Mouse (Mus musculus) left cerebral cortex, postnatal 36 days (tissue): ENCODE results near the gene Fam162a. TPM values are rescaled to one million over a fixed set of nuclear protein-coding genes. Genes with fewer than 3 reads are reported as not detected.
"Not testable (repeated sequence)": the region's sequence is repeated elsewhere in the genome, so short reads cannot be mapped to it uniquely, and the experiment has no call there.

ENCODE experiments used
- DNase-seq, 2 experiments: peaks; one replicate each; pipeline ENCODE4 v3.0.0; 2021 to 2022; ENCODE audit warnings: low spot score in 2 of 2, mixed read lengths in 1 of 2
- intact Hi-C: fragments of 180-260 bp; cut with DNase I; formaldehyde crosslinking; loops from one replicate; pipeline ENCODE4 v1.15.1; 2025
- total RNA-seq, 2 experiments: library from RNA; stranded (reverse); gene quantifications; 2 replicates each; pipeline ENCODE4 v1.2.3; 2021

Gene Fam162a
- total RNA-seq = 10 to 100 TPM; 64.6 to 65.8 TPM

DNA sequence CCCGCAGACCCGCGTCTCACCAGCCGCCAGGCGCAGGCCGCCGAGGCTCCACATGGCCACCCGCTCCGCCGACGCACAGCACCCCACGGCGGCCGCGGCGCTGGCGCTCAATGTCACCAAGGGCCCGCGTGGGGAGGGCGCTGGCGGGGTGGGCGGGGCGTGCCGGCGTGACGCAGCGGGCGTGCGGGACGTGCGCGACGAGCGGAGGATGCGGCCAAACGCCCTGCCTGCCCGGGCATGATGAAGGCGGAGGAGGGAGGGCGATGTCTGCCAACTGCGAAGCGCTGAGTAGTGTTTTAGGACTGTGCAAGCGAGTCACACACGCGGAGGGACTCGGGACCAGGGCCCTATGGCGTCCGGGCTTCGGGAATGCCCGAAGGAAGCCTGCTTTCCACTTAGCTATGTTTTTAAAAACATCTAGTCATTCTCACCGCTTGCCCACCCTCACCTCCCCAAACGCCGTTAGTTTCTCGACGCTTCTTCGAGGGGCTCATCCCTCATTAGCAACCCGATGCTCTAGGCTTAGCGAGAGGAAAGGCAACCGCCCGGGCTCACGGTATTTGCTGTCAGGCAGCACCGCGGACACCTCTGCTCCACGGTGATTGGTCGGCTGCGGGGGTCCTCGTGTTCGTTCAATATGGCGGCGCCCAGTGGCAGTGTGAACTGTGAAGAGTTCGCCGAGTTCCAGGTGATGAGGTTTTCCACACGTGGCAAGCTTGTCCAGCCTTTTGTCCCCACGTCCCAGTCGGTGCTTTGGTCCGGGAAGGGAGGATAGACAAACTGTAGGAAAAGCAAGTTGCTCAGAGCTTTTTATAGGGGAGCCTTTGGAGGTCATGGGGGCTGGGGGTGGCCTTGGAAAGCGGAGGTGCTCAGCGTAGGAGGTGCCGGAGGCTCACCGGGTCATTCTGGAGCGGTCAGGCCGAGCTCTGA, at the start of gene Fam162a, which contains the start of gene Ccdc58:
Fam162a (minus strand) TSS at position 145 of the 930 bp plus-strand sequence.
Ccdc58 (plus strand) TSS at position 236 of the 930 bp plus-strand sequence.
- intact Hi-C loops = loop anchor here (2.0 to 10.0 kb wide), 4 partner anchors 31 to 943 kb away; partner anchors contain the start of genes Iqcb1, Polq and Wdr5b
- peak; percentile 91 to 95 for DNase-seq

DNA sequence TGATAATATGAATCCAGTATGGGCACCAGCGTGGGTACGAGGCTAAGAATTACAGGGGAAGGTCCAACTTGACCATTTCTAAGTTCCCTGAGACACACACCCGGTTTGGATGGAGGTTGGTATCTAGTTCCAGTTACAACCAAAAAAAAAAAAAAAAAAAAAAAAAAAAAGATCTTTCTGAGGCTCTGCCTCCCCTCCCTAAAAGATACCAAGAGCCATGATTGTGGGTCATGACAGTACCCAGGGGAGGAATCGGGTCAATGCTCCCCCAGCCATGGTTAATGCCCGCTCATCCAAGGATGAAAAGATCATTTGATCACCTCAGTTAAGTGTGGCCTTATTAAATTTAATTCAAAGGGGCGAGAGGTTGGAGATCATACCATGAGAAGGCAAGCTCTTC, 44.4 kb upstream of the Fam162a start:
- intact Hi-C loops, DNase-seq: not testable (repeated sequence)

DNA sequence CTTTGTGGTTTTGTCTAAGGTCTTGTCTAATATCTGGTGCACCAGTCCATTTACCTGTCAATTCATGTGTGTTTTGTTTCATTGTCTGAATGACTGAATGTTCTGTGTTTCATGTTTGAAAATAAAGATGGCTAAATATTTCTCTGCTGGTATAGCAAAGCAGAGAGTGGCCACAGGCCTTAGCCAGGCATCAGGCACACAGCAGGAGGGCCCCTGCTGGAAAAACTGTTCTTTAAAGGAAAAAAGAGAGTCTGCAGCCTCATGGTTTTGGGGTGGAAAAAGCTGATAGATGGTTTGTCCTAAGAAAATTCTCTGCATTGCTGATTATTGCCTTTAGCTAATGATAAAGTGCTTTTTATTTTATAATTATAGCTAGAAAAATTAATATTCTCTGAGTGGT, 40.1 kb upstream of the Fam162a start:
- DNase-seq, intact Hi-C loops: not testable (repeated sequence)

DNA sequence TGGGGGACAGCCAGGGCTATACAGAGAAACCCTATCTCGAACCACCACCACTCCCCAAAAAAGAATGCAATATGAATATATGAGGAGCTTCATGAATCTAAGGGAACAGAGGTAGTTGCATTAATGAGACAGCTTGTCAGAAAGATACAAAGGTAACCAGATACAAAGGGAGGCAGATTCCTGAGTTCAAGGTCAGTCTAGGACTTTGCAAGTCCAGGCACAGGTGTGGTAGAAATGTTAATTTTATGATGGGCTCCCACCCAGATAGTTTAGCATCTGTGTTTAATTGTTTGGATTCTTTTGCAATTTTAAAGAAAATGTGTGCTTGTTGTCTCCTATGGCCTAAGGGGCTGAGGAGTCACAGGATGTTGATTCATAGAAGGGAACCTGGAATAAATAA, 30.8 kb upstream of the Fam162a start:
- intact Hi-C loops = no loop called here
- no peak for DNase-seq

DNA sequence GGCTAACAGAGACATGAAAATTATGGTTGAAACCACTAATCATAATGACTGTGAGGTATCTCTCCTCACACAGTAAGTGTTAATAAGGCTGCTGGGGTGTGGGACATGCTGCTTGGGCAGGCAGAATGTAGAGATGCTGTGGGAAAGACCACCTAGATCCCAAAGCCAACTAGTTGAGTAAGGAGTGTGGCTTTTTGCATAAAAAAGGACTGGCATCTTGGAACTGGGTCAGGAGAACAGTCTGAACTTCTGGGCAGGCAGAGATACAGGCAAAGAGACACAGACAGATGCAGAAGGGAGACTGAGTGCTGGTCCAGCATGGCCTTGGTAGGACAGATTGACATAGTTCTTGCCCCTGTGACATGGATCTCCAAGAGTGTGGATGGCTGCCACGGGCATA, 30.1 kb upstream of the Fam162a start:
- DNase-seq = no peak
- intact Hi-C loops = no loop called here

DNA sequence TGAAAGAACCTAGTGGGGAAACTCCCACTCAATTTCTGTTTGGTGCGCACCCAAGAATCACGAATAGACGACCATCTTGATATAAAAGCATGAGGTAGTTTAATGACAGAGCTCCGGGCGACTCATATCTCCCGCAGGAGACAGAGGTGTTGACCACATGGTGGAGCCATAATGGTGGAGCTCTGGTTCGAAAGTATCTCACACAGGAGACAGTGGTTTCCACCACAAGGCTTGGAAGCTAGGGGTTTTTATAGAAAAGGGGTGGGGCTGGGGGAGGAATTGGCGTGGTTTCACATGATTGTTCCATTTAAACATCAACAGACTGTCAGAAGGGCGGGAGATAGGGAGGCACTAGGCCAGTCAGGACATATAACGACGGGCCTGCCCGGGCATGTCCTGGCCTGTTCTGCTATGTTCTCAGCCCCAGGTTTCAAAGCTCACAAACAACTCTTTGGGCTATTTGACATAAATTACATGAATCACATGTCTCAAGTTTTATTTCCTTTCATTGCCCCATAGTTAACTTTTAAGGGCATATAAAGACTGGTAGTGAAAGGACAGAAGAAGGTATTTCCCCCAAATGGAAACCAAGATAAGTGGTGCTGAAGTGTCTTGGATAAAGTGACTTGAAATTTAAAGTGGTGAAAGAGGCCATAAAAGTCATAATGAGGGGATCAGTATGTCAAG, 26.6 kb upstream of the Fam162a start:
- DNase-seq, intact Hi-C loops: not testable (repeated sequence)

DNA sequence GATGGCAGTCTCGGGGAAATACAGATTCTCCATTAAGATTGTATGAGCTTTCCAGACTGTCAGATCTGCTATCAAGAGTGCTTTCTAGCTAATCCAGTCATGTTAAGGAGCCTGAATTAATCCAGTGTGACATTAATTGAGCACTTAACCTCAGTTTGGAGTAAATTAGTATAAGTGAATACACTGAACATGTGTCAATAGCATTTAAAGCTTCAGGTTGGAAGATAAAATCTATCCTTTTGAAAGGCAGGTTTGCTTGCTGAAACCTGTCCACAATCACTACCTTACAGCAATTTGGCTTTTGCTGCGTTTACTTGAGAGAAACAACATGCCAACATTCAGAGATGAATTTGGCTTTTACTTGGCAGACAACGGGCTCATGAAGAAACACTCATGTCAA, 22.7 kb upstream of the Fam162a start:
- intact Hi-C loops = no loop called here

DNA sequence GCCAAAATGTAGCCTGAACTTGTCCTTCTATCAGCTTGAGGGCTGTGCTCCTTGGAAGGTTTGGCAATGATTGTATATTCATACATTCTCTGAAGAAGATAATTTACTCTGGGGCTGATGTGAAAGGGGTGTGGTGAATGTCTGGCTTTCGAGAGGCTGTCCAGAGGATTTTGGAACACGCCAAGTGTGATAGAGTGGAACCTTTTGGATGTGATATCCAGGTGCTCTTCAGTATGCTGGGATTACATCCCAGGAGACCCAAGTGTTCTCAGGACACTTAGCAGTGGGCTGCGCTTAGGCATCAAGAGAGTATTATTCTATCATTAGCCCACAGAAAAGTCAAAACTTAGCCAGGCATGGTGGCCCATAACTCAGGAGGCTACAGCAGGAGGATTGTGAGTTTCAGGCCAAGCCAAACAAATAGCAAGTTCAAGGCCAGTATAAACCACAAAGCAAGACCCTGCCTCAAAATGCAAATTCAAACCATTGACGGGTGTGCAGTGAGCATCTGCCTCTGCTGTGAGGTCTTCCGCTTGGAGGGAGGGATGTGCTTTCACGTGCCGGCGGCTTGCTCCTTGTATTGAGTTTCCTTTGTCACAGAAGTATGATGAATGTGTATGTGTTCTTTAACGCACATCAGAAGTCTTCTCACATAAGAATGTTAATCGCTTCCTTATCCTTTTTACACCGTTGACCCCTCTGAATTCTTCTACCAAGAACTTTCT, 19.6 kb upstream of the Fam162a start:
- DNase-seq = no peak
- intact Hi-C loops = no loop called here

More for the DNA sequence above, 22.7 kb upstream of the Fam162a start:
- no peak for DNase-seq

DNA sequence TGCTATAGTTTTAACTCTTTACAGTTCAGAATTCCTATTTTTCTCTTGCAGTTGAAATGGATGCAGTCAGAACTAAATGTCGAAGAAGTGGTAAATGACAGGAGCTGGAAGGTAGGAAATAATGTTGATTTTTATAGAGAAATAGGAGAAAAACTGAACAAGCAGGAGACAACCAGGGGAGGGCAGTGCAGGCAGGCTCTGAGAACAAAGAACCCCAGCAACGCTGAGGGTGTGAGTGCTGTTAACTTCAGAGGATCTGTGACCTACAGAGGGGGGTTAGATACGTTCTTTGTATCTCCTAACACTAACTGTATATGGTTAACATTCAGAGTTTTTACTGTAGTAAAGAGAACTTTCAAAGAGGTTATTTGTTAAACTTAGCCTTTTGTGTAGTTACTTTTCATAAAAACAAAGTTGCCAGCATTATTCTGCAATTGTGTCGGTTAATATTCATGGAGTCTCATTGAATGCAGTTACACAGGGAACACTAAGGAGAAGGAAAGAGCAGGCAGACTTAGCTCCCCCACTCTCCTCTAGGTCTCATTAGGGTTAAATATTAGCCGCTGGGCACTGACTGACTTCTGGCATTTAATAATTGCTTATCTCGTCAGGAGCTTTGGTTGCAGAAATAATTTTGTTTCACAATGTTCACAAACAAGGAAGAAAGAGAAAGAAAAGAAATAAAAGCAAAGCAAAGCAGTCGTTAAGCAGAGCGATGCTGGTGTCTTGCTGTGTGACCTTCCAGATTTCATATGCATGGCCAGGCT, 18.6 kb upstream of the Fam162a start:
- intact Hi-C loops = no loop called here
- no peak for DNase-seq

DNA sequence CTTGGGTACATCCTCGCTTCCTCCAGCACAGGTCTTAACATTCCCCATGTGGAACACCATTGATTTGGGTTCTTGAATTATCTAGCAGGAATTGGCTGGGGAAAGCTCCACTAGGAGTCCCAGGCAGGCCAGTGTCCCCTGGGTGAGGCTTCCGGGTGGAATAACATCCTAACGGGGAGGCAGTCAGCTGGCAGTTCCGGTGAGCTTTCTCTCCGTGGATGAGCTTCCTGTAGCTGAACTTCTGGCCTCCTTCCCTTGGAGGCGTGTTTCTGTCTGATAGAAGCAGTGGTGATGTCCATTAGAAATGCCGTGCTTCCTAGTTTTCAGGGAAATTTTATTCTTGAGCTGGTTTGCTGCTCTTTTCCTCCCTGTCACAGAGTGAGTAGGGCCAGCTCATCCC, 17.7 kb upstream of the Fam162a start:
- DNase-seq = no peak
- intact Hi-C loops = no loop called here

DNA sequence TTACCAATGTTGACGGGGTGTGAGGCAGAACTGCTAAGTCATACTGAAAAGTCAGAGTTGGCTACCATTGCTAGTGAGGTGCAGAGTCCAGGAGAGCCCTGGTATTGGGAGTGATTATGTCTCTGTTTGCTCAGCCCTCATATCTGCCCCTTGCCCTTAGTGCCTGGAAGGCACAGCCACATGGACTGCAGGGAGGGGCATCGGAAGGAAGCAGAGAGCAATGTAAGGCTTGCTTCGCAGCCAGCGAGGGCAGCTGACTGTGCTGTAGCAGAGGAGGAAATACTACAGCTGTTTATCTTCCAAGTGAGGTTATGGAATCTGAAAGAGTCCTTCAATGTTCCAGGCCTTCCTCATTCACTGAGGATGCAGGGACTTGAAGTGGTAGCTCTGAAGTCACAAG, 16.5 kb upstream of the Fam162a start:
- no peak for DNase-seq
- intact Hi-C loops = no loop called here

DNA sequence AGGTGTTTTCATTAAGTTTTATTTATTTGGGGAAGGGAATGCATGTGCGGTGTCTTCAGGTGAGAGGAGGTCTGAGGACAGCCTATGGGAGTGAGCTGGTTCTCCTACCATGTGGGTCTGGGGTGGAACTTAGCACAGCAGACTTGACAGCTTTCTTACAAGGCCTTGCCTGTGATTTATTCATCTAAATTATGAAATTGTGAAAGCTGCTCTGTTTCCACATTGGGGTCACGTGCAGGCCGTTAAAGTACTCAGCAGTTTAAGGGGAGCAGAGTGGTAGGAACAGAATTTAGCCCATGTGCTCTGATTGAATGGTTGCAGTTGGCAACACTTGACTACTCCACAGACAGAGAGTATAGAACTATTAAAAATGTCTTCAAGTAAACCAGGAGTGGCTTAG, 8.5 kb upstream of the Fam162a start:
- intact Hi-C loops = loop anchor here (10.0 kb wide), 2 partner anchors 745 to 935 kb away; partner anchors contain the start of genes Iqcb1 and Polq

DNA sequence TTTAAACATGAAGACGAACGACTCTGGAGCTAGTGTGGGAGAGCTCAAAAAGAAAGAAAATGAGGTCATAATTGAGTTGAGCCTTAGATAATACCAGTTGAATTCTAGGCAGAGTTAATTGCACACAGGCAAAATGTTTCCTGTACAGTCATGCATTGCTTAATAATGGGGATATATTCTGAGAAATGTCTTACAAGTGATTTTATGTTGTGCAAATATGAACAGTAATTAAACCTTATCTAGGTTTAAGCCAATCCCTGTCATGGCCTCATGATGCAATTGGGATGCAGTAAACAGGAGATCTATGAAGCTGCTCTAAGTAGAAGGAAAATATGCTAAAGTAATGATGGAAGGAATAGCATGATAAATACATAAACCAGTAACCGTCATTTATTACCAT, 3.4 kb upstream of the Fam162a start:
- intact Hi-C loops = loop anchor here (5.0 to 10.0 kb wide), 3 partner anchors 92 to 940 kb away; partner anchors contain the start of genes Iqcb1 and Polq
- DNase-seq = no peak

More for the DNA sequence above, 8.5 kb upstream of the Fam162a start:
- no peak for DNase-seq

DNA sequence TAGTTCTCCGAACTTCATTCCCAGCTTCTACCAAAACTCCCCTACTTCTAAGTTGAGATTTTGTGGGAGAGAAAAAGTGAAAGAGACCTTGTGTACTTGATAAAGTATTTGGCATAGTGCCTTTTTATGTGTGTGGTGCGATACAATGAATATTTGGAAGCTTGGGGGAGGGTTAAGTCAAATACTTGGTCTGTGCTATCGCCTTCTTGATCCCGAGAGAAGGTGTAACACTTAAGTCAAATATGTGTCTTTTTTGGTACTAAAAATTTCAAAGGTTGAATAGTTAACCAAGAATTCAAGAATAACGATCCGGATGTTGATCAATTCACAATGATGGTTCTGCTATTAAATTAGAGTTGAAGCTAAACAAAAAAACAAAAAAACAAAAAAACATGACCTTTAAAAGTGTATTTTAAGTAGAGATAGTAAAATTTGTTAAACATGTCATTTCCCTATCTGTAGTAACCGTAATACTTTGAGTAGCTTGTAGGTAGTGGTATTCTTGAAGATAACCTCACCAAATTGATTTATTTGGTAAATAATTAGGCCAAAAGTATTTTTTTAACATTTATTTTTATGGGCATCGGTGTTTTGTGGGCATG, 1.1 kb upstream of the Fam162a start:
- intact Hi-C loops = loop anchor here (5.0 to 10.0 kb wide), 3 partner anchors 90 to 942 kb away; partner anchors contain the start of genes Iqcb1 and Polq
- DNase-seq = no peak

DNA sequence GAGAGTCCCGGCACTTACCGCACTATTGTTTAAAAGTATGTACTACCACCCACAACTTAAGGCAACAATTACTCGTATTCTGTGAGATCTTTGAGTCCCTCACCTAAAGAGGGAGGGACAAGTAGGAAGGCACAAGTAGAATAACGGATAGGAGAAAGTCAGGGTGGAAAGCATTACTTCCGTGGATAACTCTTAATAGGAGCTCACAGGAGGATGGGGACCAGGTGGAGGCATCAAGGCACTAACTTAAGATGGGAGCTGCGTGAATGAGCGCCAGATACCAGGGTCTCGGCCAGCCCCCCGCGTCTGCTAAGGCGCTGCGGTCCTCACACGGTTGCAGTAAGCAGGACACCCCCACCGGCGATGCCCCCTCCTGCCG, 334 bp downstream of the Fam162a start:
- intact Hi-C loops = loop anchor here (2.0 to 10.0 kb wide), 4 partner anchors 30 to 944 kb away; partner anchors contain the start of genes Iqcb1, Polq and Wdr5b

DNA sequence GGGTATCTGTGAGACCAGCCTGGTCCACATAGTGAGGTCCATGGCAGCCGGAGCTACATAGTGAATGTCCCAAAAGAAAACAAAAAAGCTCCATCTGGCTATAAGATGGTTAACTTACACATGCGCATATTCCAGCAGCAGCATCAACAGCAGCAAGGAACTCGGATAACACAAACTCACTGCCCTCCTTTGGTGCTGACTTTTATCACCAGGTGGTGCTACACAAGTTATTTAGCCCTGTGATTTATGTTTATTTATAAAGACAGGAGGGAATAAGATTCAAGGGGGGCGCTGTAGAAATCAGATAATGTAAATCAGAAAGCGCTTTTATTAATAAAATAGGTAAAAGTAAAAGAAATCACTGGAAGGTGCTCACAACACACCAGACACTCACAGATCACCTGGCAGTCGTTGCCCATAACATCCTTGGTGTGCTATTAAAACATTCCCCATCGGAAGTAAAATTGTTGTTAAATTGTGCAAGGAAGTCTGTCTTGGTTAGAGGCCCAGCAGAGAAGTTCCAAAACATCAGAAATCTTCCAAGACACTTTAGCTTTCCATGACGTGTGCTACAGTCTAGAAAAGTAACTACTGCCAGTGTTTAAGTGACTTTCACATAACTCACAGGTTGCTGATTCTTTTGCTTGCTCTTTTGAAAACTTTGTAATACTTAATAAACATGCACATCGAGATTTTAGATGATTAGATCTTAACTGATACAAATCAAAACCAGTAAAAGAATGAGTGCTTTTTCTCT, 1.4 kb downstream of the Fam162a start:
- intact Hi-C loops = loop anchor here (2.0 to 10.0 kb wide), 4 partner anchors 29 to 945 kb away; partner anchors contain the start of genes Iqcb1, Polq and Wdr5b

More for the DNA sequence above, 334 bp downstream of the Fam162a start:
- no peak for DNase-seq

DNA sequence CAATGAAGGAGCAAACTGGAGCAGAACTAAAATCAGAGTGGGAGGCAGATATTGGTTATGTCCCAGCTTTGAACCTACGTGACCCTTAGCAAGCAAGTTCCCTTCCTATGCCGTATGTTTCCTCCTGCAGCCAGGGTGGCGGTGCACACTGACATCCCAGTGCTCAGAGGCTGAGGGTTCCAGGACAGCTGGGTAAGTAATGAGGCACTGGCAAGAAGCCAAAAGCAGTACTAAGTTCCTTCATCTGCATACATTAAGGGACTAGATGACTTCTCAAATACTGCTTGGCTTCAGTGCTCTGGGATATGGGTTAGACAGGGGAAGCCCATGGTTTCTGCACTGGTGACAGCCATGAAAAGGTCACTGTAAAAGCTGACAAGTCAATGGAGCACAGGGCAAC, 3.0 kb downstream of the Fam162a start:
- intact Hi-C loops = no loop called here
- DNase-seq = no peak

More for the DNA sequence above, 1.4 kb downstream of the Fam162a start:
- DNase-seq = no peak

DNA sequence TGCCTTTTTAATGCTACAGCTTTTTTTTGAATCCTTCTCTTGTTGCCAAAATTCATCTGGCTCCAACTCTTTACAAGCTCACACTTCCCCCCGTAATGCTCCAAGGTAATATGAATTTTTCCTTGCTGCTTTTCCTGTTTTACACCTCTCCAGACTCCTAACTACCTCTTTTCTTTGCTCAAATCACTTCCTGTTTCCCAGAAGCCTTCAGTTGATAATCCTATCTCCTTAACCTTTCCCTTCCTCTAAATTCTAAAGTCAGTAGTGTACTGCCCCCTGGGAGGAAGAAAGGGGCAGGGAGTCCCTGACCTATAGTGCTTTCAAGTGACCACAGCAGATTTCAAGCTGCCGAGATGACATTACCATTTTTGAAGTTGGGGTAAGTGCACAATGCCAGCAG, 3.7 kb downstream of the Fam162a start:
- DNase-seq = no peak
- intact Hi-C loops = no loop called here
